Mouse (Mus musculus) CD4-positive naive resting alpha-beta T cell, adult 57 days (primary cell): ENCODE measurements around the gene Entpd4b. TPM values are rescaled to one million over a fixed set of nuclear protein-coding genes. Genes with fewer than 3 reads are reported as not detected.

ENCODE experiments used
- total RNA-seq: library from RNA; stranded (reverse); gene quantifications from one replicate; pipeline ENCODE4 v1.2.4, GENCODE M21; 2023

Gene Entpd4b
- total RNA-seq = 22.4 TPM

DNA sequence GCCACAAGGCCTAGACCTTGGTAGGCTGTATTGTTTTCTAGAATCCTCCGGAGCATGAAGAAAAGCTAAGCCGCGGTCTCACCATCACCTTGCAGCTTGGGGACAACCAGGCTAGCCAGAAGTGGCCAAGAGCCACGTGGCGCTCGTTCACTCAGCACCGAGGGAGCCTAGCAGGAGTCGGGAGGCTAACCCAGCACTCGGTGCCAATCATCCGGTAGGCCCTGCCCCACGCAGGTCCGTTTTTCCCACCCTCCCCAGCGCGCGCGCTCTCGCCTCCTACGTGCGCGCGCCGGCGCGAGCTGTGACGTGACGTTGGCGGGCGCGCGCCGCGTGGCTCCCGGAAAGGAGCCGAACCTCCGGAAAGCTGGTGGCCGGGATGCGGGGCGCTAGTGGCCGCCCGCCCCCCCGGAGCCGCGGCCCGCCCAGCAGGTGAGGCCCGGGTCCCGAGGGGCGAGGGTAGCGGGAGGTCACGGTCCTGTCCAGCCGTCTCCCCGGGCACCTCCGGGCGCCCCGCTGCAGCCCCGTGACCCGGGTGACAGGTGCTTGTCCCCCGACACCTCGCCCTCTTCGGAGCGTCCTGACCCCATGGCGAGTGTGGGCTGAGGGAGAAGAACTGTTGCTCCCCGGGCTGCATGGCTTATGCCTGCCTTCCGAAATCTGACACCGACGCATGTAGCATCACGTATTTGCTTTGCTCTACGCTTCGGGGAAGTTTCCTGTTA lies at the start of gene Entpd4b:
Gene Entpd4b, plus strand, starts transcription at position 315 of the 722 bp plus-strand sequence.

DNA sequence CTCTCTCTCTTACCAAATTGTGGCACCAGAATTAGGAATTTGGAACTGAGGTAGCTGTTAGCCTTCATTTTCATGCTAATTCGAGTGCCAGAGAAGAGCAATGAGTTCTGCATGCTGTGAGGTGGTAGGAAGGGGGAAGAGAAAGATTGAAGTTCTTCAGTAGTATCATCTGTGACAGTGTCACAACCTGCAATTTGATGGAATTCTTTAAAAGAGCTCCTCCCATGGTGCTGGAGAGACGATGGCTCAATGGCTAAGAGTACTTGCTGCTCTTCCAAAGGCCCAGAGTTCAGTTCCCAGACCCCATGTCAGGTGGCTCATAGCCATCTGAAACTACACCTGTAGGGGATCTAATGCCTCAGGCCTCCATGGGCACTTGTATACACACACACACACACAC lies 42.8 kb upstream of the Entpd4b start, which contains the start of gene Gm27179:
Gene Gm27179, minus strand, starts transcription at position 101 of the 400 bp plus-strand sequence.

Other genes starting within 250 kb of the Entpd4b start
- 2.8 TPM for gene Gm16867, start 52.1 kb upstream of the Entpd4b start, total RNA-seq
- not detected for gene Gm27179, start 42.9 kb upstream of the Entpd4b start, total RNA-seq